Comparison of ENCODE assay signal across 16 mouse cellular contexts in the genomic region with DNA sequence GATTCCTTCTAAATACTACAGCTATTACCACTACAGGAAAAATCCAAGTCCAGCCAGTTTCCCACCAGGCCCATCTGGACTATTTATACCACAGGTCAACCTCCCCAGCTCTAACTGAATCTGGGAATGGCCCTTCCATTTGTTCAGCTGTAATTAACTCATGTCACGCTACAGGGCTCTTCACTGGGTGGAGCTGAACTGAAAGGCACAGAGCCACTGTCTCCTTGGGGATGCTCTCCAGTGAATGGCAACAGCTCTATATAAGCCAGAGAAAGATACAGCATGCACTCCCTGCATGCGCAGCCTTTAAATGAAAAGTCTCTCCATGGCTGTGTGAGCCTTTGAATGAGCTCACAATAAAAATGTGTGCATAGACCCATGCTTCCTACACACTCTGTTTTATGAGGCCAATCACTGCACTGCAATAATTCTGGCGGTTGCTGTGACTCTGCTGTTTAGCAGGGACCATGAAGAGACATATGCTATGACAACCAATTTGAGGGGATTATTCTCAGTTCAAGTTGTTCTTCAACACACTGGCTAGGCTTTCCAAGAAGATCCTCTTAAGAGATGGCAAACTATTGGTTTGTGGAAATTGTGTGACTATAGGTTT.
DNase-seq lines count a peak whose midpoint lies in the region; ATAC-seq lines count a peak whose summit lies in the region.
"Had no signal": no experiment of that assay in that cellular context is flagged by ENCODE, and none has a peak within 500 bp of the region (broad histone marks: within the 10 kb centered on the region; RNA-seq: fewer than 3 reads in every experiment).

No protein-coding gene starts in this region.

- 58% methylated on average over 3 of the region's 3 CpGs for WGBS in forebrain, embryonic 13.5 days
- WGBS in hindbrain, embryonic 15.5 days = 30% methylated on average over 3 of the region's 3 CpGs
- WGBS in midbrain, embryonic 16.5 days = 29% methylated on average over 3 of the region's 3 CpGs

- peak; percentile 85 for ATAC-seq in forebrain, embryonic 13.5 days
- ATAC-seq in hindbrain, embryonic 15.5 days (ENCODE audit: low FRiP score, low read depth) = peak; percentile 96
- ATAC-seq in midbrain, embryonic 16.5 days = peak; percentile 76
- ATAC-seq: Patski had no signal

- H3K4me3 ChIP-seq in forebrain, embryonic 13.5 days = no peak overlapping the region
- H3K4me3 ChIP-seq in hindbrain, embryonic 15.5 days = no peak overlapping the region
- no peak overlapping the region for H3K4me3 ChIP-seq in midbrain, embryonic 16.5 days (ENCODE audit: low read depth, low read length)
- H3K4me3 ChIP-seq: gastrocnemius, adult 2 months; left cerebral cortex, adult 2 months; limb, embryonic 13.5 days had no signal

- H3K27ac ChIP-seq in forebrain, embryonic 13.5 days = no peak overlapping the region
- no peak overlapping the region for H3K27ac ChIP-seq in hindbrain, embryonic 15.5 days (replicated peaks)
- H3K27ac ChIP-seq in midbrain, embryonic 16.5 days (ENCODE audit: low read length) = no peak overlapping the region
- H3K27ac ChIP-seq: gastrocnemius, adult 2 months; left cerebral cortex, adult 2 months; limb, embryonic 13.5 days had no signal

- no peaks in the 10 kb centered on the region for H3K36me3 ChIP-seq in forebrain, embryonic 13.5 days (ENCODE audit: poor library complexity, severe bottlenecking)
- no peaks in the 10 kb centered on the region for H3K36me3 ChIP-seq in hindbrain, embryonic 15.5 days
- H3K36me3 ChIP-seq in midbrain, embryonic 16.5 days (ENCODE audit: control insufficient read depth, insufficient read depth, low read length) = no peaks in the 10 kb centered on the region
- H3K36me3 ChIP-seq: limb, embryonic 13.5 days had no signal

- H3K27me3 ChIP-seq in forebrain, embryonic 13.5 days = no peaks in the 10 kb centered on the region
- no peaks in the 10 kb centered on the region for H3K27me3 ChIP-seq in hindbrain, embryonic 15.5 days
- no peaks in the 10 kb centered on the region for H3K27me3 ChIP-seq in midbrain, embryonic 16.5 days (ENCODE audit: control insufficient read depth, insufficient read depth, low read depth, low read length)
- H3K27me3 ChIP-seq: Patski had no signal

- no peak overlapping the region for H3K9ac ChIP-seq in forebrain, embryonic 13.5 days
- no peak overlapping the region for H3K9ac ChIP-seq in hindbrain, embryonic 15.5 days
- no peak overlapping the region for H3K9ac ChIP-seq in midbrain, embryonic 16.5 days (ENCODE audit: low read depth, low read length)
- H3K9ac ChIP-seq: limb, embryonic 13.5 days had no signal

- no peaks in the 10 kb centered on the region for H3K9me3 ChIP-seq in forebrain, embryonic 13.5 days (replicated peaks)
- H3K9me3 ChIP-seq in hindbrain, embryonic 15.5 days = no peaks in the 10 kb centered on the region
- H3K9me3 ChIP-seq in midbrain, embryonic 16.5 days (replicated peaks; ENCODE audit: control insufficient read depth, low read length, poor library complexity, severe bottlenecking) = no peaks in the 10 kb centered on the region
- H3K9me3 ChIP-seq: limb, embryonic 13.5 days had no signal

- DNase-seq in cerebellum, postnatal 14 days = peak; percentile 16 to 28
- DNase-seq in cerebellum, adult 11-12 months = no peak
- DNase-seq in adrenal gland, postnatal 4 days (ENCODE audit: low spot score in 2 of 2) = no peak
- DNase-seq in kidney, adult 11 months = no peak
- no peak for DNase-seq in thymus, postnatal 36 days
- DNase-seq: cerebellum, postnatal 36 days; gastrocnemius, adult 2 months; heart, postnatal 36 days; kidney, adult 18-20 months; thymus, postnatal 14 days had no signal

- H3K4me1 ChIP-seq in forebrain, embryonic 13.5 days = no peaks in the 10 kb centered on the region
- no peaks in the 10 kb centered on the region for H3K4me1 ChIP-seq in hindbrain, embryonic 15.5 days (replicated peaks)
- no peaks in the 10 kb centered on the region for H3K4me1 ChIP-seq in midbrain, embryonic 16.5 days (ENCODE audit: control insufficient read depth, insufficient read depth, low read length)
- H3K4me1 ChIP-seq: limb, embryonic 13.5 days had no signal

- H3K4me2 ChIP-seq in forebrain, embryonic 13.5 days = no peak overlapping the region
- no peak overlapping the region for H3K4me2 ChIP-seq in hindbrain, embryonic 15.5 days
- no peak overlapping the region for H3K4me2 ChIP-seq in midbrain, embryonic 16.5 days (ENCODE audit: low read length)
- H3K4me2 ChIP-seq: limb, embryonic 13.5 days had no signal

Comparison
In these comparisons a context has a peak if more than half of its experiments do, and no peak if none do; other contexts are left out.
1. DNase-seq: peak in cerebellum, postnatal 14 days (2 of 2); none in cerebellum, adult 11-12 months (single experiment), adrenal gland, postnatal 4 days (0 of 2), kidney, adult 11 months (single experiment) and thymus, postnatal 36 days (0 of 2).
2. Peak in every context shown above with its lines, with median percentiles within 50 percentile points of each other: ATAC-seq.